Mouse (Mus musculus): ENCODE measurements at regions not wholly inside any gene's neighbourhood (a gene's known extent, or its start where the extent isn't known, plus 50 kb on each side); places are given as distances from the start of the nearest gene placed in this dataset.
"Not testable (repeated sequence)": the region's sequence is repeated elsewhere in the genome, so short reads cannot be mapped to it uniquely, and the experiment has no call there.

DNA sequence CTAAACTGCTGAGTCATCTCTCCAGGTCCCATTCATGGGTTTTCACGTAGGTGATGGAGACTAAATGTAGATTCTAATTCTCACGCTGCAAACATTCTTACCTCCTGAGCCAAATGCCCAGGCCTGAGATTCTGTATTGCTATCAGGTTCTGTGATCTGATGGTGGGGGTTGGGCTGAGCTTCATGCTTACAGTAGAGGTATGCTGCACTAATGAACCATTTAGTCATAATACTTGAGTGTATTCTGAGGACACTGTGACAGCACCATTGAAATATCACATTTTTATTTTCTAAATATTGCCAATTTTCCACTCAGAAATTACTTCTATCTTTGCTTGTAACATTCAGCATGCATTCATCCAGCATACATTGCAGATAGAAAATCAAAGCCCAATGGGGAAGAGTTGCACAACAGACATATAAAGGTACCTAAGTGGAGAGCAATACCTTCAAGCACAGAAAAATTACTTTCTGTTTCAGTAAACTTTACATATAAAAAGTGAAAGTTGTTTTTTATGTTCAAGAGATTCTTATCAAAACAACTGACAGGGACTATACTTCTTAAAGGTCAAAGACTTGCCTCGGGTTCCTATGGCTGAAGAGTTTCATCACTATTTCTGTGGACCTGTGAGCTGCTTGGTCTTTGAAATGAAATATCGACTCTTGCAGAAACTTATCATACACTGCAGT, 510.2 kb downstream of the Plxdc2 start:
- Histone ChIP-seq H3K27ac (replicated peaks; ENCODE audit: low read depth, low read length) (no peak overlapping the region), H3K36me3 (replicated peaks; ENCODE audit: control insufficient read depth, insufficient read depth, low read depth, low read length) (no peaks in the 10 kb centered on the region), H3K4me2 (ENCODE audit: low read depth, low read length) (no peak overlapping the region), H3K27me3 (ENCODE audit: control insufficient read depth, insufficient read depth, low read length) (no peaks in the 10 kb centered on the region), H3K9me3 (replicated peaks; ENCODE audit: control insufficient read depth, low read length) (no peaks in the 10 kb centered on the region), H3K9ac (replicated peaks; ENCODE audit: low read length) (no peak overlapping the region), H3K4me3 (ENCODE audit: low read depth, low read length) (no peak overlapping the region), H3K4me1 (ENCODE audit: control insufficient read depth, insufficient read depth, low read length) (no peaks in the 10 kb centered on the region)
- ATAC-seq (replicated peaks; ENCODE audit: insufficient number of reproducible peaks, low FRiP score, low TSS enrichment, low read depth) (no peak), DNase-seq (ENCODE audit: low spot score) (no peak)
- WGBS = 83% methylated on average over 4 of the region's 4 CpGs

DNA sequence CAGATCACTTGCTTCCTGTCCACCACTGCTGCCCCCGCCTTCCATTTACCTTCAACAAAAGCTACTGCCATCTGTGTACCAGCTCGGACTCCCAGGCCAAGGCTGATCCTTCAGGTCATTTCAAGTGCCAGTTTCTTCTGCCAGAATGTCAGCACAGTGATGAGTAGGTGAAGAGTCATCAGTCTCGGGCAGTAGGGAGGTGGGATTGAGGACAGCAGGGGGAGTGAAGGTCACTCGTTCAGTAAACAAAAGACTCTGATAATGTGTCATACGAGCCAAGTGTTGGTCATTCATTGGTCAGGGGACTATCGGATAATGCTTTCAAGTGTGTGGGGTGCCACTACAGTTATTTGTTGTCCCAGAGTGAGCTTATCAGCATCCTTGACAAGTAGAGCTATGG, 536.3 kb downstream of the Plxdc2 start:
- H3K4me1 ChIP-seq (ENCODE audit: control insufficient read depth, insufficient read depth, low read length); H3K4me2 ChIP-seq (ENCODE audit: low read depth, low read length); H3K9me3 ChIP-seq (replicated peaks; ENCODE audit: control insufficient read depth, low read length); H3K27ac ChIP-seq (replicated peaks; ENCODE audit: low read depth, low read length); H3K27me3 ChIP-seq (ENCODE audit: control insufficient read depth, insufficient read depth, low read length); H3K36me3 ChIP-seq (replicated peaks; ENCODE audit: control insufficient read depth, insufficient read depth, low read depth, low read length); H3K9ac ChIP-seq (replicated peaks; ENCODE audit: low read length); H3K4me3 ChIP-seq (ENCODE audit: low read depth, low read length); ATAC-seq (replicated peaks; ENCODE audit: insufficient number of reproducible peaks, low FRiP score, low TSS enrichment, low read depth); DNase-seq (ENCODE audit: low spot score): not testable (repeated sequence)
- 81% methylated on average over 6 of the region's 6 CpGs for WGBS

DNA sequence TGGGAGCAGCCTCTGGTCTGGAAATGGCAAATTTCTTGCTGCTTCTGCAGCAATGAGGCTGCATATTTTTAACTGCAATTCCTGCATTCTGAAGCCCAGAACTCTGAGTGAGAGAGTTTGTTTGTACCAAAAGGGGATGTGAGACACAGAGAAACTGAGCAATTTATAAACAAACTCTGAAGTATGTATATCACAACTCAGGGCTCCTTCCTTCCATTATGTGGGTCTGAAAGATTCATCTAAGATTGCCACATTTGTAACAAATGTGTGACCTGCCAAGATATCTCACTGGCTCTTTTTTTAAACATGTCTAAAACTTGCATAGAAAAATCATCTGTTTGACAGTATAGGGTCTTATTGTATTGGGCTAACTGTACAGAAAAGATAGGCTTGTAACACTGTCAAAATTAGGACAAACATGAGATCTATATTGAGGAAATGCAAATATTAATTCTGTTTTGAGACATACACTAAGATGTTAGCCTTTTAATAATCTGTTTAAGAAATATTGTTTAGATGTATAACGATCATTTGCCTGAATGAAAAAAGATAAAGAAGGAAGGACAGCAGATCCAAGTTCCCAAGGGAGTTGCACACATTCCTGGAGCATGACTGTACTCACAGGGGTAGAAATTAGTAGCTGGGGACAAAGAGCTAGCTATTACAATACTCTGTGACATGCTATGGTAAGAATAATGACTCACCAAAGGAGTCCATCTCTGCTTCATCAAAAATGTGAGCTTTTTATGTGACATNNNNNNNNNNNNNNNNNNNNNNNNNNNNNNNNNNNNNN, 553.3 kb downstream of the Plxdc2 start:
- H3K4me3 ChIP-seq (ENCODE audit: low read depth, low read length) = no peak overlapping the region
- ATAC-seq (replicated peaks; ENCODE audit: insufficient number of reproducible peaks, low FRiP score, low TSS enrichment, low read depth) (no peak), DNase-seq (ENCODE audit: low spot score) (no peak)
- whole genome bisulfite sequencing = 83% methylated on average over 1 of the region's 1 CpGs
- no peaks in the 10 kb centered on the region for H3K27me3 ChIP-seq (ENCODE audit: control insufficient read depth, insufficient read depth, low read length)
- no peaks in the 10 kb centered on the region for H3K36me3 ChIP-seq (replicated peaks; ENCODE audit: control insufficient read depth, insufficient read depth, low read depth, low read length)
- no peak overlapping the region for H3K4me2 ChIP-seq (ENCODE audit: low read depth, low read length)
- H3K9me3 ChIP-seq (replicated peaks; ENCODE audit: control insufficient read depth, low read length) = no peaks in the 10 kb centered on the region
- H3K9ac ChIP-seq (replicated peaks; ENCODE audit: low read length) = no peak overlapping the region
- H3K27ac ChIP-seq (replicated peaks; ENCODE audit: low read depth, low read length) = no peak overlapping the region
- no peaks in the 10 kb centered on the region for H3K4me1 ChIP-seq (ENCODE audit: control insufficient read depth, insufficient read depth, low read length)

DNA sequence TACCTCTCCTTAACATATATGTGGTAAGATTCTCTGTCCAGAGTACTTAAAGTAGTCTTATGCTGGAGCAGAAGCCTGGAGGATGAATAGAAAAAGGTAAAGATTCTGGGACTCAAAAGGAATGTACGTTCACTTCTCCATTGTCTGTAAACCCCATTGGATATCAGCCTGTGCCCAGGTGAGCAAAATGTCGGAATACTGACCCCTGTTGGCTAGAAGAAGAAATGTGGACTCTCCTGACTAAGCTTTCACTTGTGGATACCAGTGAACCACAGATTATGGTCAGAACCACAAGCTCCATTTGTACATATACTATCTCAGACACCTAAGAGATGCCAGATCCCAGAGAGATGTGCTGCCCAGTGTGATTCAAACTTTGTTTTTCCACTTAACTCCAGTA, 558.5 kb downstream of the Plxdc2 start:
- Histone ChIP-seq H3K9me3 (replicated peaks; ENCODE audit: control insufficient read depth, low read length) (no peaks in the 10 kb centered on the region), H3K27me3 (ENCODE audit: control insufficient read depth, insufficient read depth, low read length) (no peaks in the 10 kb centered on the region), H3K4me3 (ENCODE audit: low read depth, low read length) (no peak overlapping the region), H3K9ac (replicated peaks; ENCODE audit: low read length) (no peak overlapping the region), H3K4me2 (ENCODE audit: low read depth, low read length) (no peak overlapping the region), H3K4me1 (ENCODE audit: control insufficient read depth, insufficient read depth, low read length) (no peaks in the 10 kb centered on the region), H3K27ac (replicated peaks; ENCODE audit: low read depth, low read length) (no peak overlapping the region), H3K36me3 (replicated peaks; ENCODE audit: control insufficient read depth, insufficient read depth, low read depth, low read length) (no peaks in the 10 kb centered on the region)
- no peak; the same call in 1 of the 2 replicates for ATAC-seq (replicated peaks; ENCODE audit: insufficient number of reproducible peaks, low FRiP score, low TSS enrichment, low read depth)
- WGBS = 16% methylated on average over 2 of the region's 2 CpGs
- peak; percentile 33 for DNase-seq (ENCODE audit: low spot score)

DNA sequence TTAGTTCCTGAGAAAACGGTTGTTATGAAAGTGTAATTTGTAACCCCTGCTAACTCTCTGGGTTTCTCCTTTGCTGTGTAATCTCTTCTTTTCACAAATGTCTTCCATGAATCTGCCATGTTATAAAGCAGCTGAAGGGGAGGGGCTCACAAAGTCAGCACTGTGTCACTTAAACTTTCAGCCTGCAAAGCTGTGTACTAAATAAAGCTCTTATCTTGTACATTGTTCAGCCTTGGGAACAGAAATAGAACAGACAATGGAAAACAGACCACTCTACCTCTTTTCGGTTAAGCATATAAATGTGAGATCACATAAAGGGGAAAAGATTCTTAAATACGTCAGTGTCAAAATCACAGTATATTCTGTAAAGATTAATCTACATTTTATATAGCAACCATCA, 573.9 kb downstream of the Plxdc2 start:
- 86% methylated on average over 3 of the region's 3 CpGs for WGBS
- Histone ChIP-seq H3K4me3 (ENCODE audit: low read depth, low read length) (no peak overlapping the region), H3K27ac (replicated peaks; ENCODE audit: low read depth, low read length) (no peak overlapping the region), H3K4me1 (ENCODE audit: control insufficient read depth, insufficient read depth, low read length) (no peaks in the 10 kb centered on the region), H3K9ac (replicated peaks; ENCODE audit: low read length) (no peak overlapping the region), H3K9me3 (replicated peaks; ENCODE audit: control insufficient read depth, low read length) (no peaks in the 10 kb centered on the region), H3K4me2 (ENCODE audit: low read depth, low read length) (no peak overlapping the region), H3K27me3 (ENCODE audit: control insufficient read depth, insufficient read depth, low read length) (no peaks in the 10 kb centered on the region), H3K36me3 (replicated peaks; ENCODE audit: control insufficient read depth, insufficient read depth, low read depth, low read length) (no peaks in the 10 kb centered on the region)
- no peak for ATAC-seq (replicated peaks; ENCODE audit: insufficient number of reproducible peaks, low FRiP score, low TSS enrichment, low read depth)
- DNase-seq (ENCODE audit: low spot score) = no peak

DNA sequence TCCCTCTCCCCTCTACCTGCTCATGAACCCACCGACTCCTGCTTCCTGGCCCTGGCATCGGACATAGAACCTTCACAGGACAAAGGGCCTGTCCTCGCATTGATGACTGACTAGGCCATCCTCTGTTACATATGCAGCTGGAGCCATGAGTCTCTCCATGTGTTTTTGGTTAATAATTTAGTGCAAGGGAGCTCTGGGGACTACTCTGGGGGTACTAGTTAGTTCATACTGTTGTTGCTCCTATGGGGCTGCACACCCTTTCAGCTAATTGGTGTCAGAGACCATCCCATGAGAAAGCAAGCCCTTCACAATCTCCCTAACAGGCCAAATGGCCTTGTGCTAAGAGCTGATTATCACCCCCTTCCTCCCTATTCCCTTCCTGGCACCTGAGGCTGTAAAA, 603.3 kb downstream of the Plxdc2 start:
- H3K27me3 ChIP-seq (ENCODE audit: control insufficient read depth, insufficient read depth, low read length) = no peaks in the 10 kb centered on the region
- no peak for DNase-seq (ENCODE audit: low spot score)
- no peaks in the 10 kb centered on the region for H3K36me3 ChIP-seq (replicated peaks; ENCODE audit: control insufficient read depth, insufficient read depth, low read depth, low read length)
- 0 out of 2 replicates have a peak, but pooled peaks have one; percentile 62 for ATAC-seq (replicated peaks; ENCODE audit: insufficient number of reproducible peaks, low FRiP score, low TSS enrichment, low read depth)
- H3K4me1 ChIP-seq (ENCODE audit: control insufficient read depth, insufficient read depth, low read length) = no peaks in the 10 kb centered on the region
- 69% methylated on average over 3 of the region's 3 CpGs for WGBS
- no peak overlapping the region for H3K27ac ChIP-seq (replicated peaks; ENCODE audit: low read depth, low read length)
- no peak overlapping the region for H3K9ac ChIP-seq (replicated peaks; ENCODE audit: low read length)
- H3K4me3 ChIP-seq (ENCODE audit: low read depth, low read length) = no peak overlapping the region
- H3K9me3 ChIP-seq (replicated peaks; ENCODE audit: control insufficient read depth, low read length) = no peaks in the 10 kb centered on the region
- no peak overlapping the region for H3K4me2 ChIP-seq (ENCODE audit: low read depth, low read length)

DNA sequence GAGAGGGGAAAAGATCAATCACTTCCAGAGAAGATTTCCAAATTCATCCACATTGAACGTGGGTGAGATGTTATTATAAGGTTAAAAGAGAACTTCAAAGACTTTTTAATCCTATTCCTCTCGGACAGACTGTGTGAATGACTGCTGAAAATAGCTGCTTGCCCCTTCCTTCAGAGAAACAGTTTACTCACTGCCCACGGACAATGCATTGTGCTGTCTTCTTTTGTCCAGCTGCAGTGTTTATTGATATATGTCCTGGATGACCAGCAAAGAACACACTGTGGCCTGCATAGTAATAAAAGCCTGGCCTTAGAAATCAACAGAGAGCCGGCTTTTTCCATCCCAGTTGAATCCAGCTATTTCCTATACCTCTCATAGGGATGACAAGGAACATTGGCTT, 621.3 kb downstream of the Plxdc2 start:
- H3K36me3 ChIP-seq (replicated peaks; ENCODE audit: control insufficient read depth, insufficient read depth, low read depth, low read length) = no peaks in the 10 kb centered on the region
- no peak for ATAC-seq (replicated peaks; ENCODE audit: insufficient number of reproducible peaks, low FRiP score, low TSS enrichment, low read depth)
- no peak for DNase-seq (ENCODE audit: low spot score)
- no peak overlapping the region for H3K9ac ChIP-seq (replicated peaks; ENCODE audit: low read length)
- H3K9me3 ChIP-seq (replicated peaks; ENCODE audit: control insufficient read depth, low read length) = no peaks in the 10 kb centered on the region
- H3K4me1 ChIP-seq (ENCODE audit: control insufficient read depth, insufficient read depth, low read length) = no peaks in the 10 kb centered on the region
- 19% methylated on average over 4 of the region's 4 CpGs for WGBS
- no peak overlapping the region for H3K4me2 ChIP-seq (ENCODE audit: low read depth, low read length)
- H3K27me3 ChIP-seq (ENCODE audit: control insufficient read depth, insufficient read depth, low read length) = no peaks in the 10 kb centered on the region
- no peak overlapping the region for H3K27ac ChIP-seq (replicated peaks; ENCODE audit: low read depth, low read length)
- no peak overlapping the region for H3K4me3 ChIP-seq (ENCODE audit: low read depth, low read length)

DNA sequence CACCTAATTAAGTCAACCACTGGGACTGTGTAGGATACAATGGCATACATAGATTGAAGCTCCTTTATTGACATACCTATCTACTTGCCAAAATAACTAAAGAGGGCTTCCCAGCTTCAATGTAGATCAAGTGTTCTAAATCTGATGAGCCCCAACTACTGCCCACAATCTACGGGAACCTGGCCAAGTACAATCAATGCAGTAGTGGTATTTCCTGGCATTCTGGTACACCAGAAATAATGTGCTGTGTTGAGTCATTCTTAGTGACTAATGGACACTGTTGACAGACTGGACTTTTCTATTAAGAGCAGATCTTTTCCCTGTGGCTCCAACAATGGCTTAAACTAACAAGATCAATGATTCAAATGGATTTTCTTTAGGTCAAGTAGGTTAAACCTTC, 626.7 kb downstream of the Plxdc2 start:
- H3K27ac ChIP-seq (replicated peaks; ENCODE audit: low read depth, low read length) = no peak overlapping the region
- no peaks in the 10 kb centered on the region for H3K27me3 ChIP-seq (ENCODE audit: control insufficient read depth, insufficient read depth, low read length)
- H3K9me3 ChIP-seq (replicated peaks; ENCODE audit: control insufficient read depth, low read length) = no peaks in the 10 kb centered on the region
- no peaks in the 10 kb centered on the region for H3K4me1 ChIP-seq (ENCODE audit: control insufficient read depth, insufficient read depth, low read length)
- no peak for DNase-seq (ENCODE audit: low spot score)
- no peaks in the 10 kb centered on the region for H3K36me3 ChIP-seq (replicated peaks; ENCODE audit: control insufficient read depth, insufficient read depth, low read depth, low read length)
- ATAC-seq (replicated peaks; ENCODE audit: insufficient number of reproducible peaks, low FRiP score, low TSS enrichment, low read depth) = no peak
- 83% methylated on average over 1 of the region's 1 CpGs for WGBS
- no peak overlapping the region for H3K9ac ChIP-seq (replicated peaks; ENCODE audit: low read length)
- H3K4me3 ChIP-seq (ENCODE audit: low read depth, low read length) = no peak overlapping the region
- no peak overlapping the region for H3K4me2 ChIP-seq (ENCODE audit: low read depth, low read length)

All from embryonic facial prominence, embryonic 11.5 days (tissue).